Mouse (Mus musculus): ENCODE data around the gene Il18. TPM values are rescaled to one million over a fixed set of nuclear protein-coding genes. Genes with fewer than 3 reads are reported as not detected.

Gene Il18
- polyA plus RNA-seq (2015; fragmentation: Nextera tagmentation; extraction: Ambion mirVana), result 25.1 and 37.1 TPM in 2 replicates

GRCm38 (mm10) chr9:50554241-50555093 is at the start of gene Il18:
Gene Il18 (plus strand): TSS chr9:50554827.

GRCm38 (mm10) chr9:50528293-50528892 is 26.2 kb upstream of the Il18 start, which contains the start of gene Pts:
Gene Pts (minus strand): TSS chr9:50528724.

GRCm38 (mm10) chr9:50555094-50555446 is 443 bp downstream of the Il18 start, which contains the start of gene Bco2:
Gene Bco2 (minus strand): TSS chr9:50555181.

GRCm38 (mm10) chr9:50561145-50561917 is 6.7 kb downstream of the Il18 start, which contains the start of gene Tex12:
Gene Tex12 (minus strand): TSS chr9:50561325.

GRCm38 (mm10) chr9:50603189-50603997 is 48.8 kb downstream of the Il18 start, which contains the start of the genes Sdhd and Timm8b:
Gene Sdhd (minus strand): TSS chr9:50603812.
Gene Timm8b (plus strand): TSS chr9:50603910.

GRCm38 (mm10) chr9:50616766-50617603 is 62.4 kb downstream of the Il18 start, which contains the start of the genes Pih1d2 and Nkapd1:
Gene Pih1d2 (plus strand): TSS chr9:50617321.
Gene Nkapd1 (minus strand): TSS chr9:50617464.

Other genes with a start within 250 kb of the Il18 start
- gene Rpl10-ps3, start 209.9 kb upstream of the Il18 start, polyA plus RNA-seq (2015; fragmentation: Nextera tagmentation; extraction: Ambion mirVana), result 246 and 260 TPM in 2 replicates
- 0.93 and 1.1 TPM in 2 replicates for gene Plet1, start 60.3 kb upstream of the Il18 start, polyA plus RNA-seq (2015; fragmentation: Nextera tagmentation; extraction: Ambion mirVana)
- gene Pts, start 26.1 kb upstream of the Il18 start, polyA plus RNA-seq (2015; fragmentation: Nextera tagmentation; extraction: Ambion mirVana), result 64.5 and 69.3 TPM in 2 replicates
- gene Bco2, start 354 bp downstream of the Il18 start, polyA plus RNA-seq (2015; fragmentation: Nextera tagmentation; extraction: Ambion mirVana), result 0.35 and 0.61 TPM in 2 replicates
- 0.15 TPM in 1 of 2 replicates, not detected in the other for gene Tex12, start 6.5 kb downstream of the Il18 start, polyA plus RNA-seq (2015; fragmentation: Nextera tagmentation; extraction: Ambion mirVana)
- gene Sdhd, start 49.0 kb downstream of the Il18 start, polyA plus RNA-seq (2015; fragmentation: Nextera tagmentation; extraction: Ambion mirVana), result 257 TPM in 2 replicates
- 165 and 173 TPM in 2 replicates for gene Timm8b, start 49.1 kb downstream of the Il18 start, polyA plus RNA-seq (2015; fragmentation: Nextera tagmentation; extraction: Ambion mirVana)
- gene Pih1d2, start 62.5 kb downstream of the Il18 start, polyA plus RNA-seq (2015; fragmentation: Nextera tagmentation; extraction: Ambion mirVana), result 1.3 and 1.5 TPM in 2 replicates
- 13.8 and 15.5 TPM in 2 replicates for gene Nkapd1, start 62.6 kb downstream of the Il18 start, polyA plus RNA-seq (2015; fragmentation: Nextera tagmentation; extraction: Ambion mirVana)
- 26.0 and 31.2 TPM in 2 replicates for gene Dlat, start 105.0 kb downstream of the Il18 start, polyA plus RNA-seq (2015; fragmentation: Nextera tagmentation; extraction: Ambion mirVana)
- 0.77 and 1.0 TPM in 2 replicates for gene Dixdc1, start 184.7 kb downstream of the Il18 start, polyA plus RNA-seq (2015; fragmentation: Nextera tagmentation; extraction: Ambion mirVana)
- gene 2310030G06Rik, start 191.7 kb downstream of the Il18 start, polyA plus RNA-seq (2015; fragmentation: Nextera tagmentation; extraction: Ambion mirVana), result 1.9 and 2.0 TPM in 2 replicates
- gene Cryab, start 196.5 kb downstream of the Il18 start, polyA plus RNA-seq (2015; fragmentation: Nextera tagmentation; extraction: Ambion mirVana), result 28.7 and 32.9 TPM in 2 replicates
- gene Hspb2, start 197.5 kb downstream of the Il18 start, polyA plus RNA-seq (2015; fragmentation: Nextera tagmentation; extraction: Ambion mirVana), result 2.6 and 3.6 TPM in 2 replicates
- 9.2 and 11.6 TPM in 2 replicates for gene Fdxacb1, start 213.4 kb downstream of the Il18 start, polyA plus RNA-seq (2015; fragmentation: Nextera tagmentation; extraction: Ambion mirVana)
- 14.4 and 14.8 TPM in 2 replicates for gene Alg9, start 220.2 kb downstream of the Il18 start, polyA plus RNA-seq (2015; fragmentation: Nextera tagmentation; extraction: Ambion mirVana)
- 28.0 and 29.5 TPM in 2 replicates for gene 1110032A03Rik, start 220.7 kb downstream of the Il18 start, polyA plus RNA-seq (2015; fragmentation: Nextera tagmentation; extraction: Ambion mirVana)